Mouse (Mus musculus) frontal cortex, postnatal 25 days (tissue): ENCODE data around the gene Krt6a.
"Not testable (repeated sequence)": the region's sequence is repeated elsewhere in the genome, so short reads cannot be mapped to it uniquely, and the experiment has no call there.

ENCODE experiments used
- DNase-seq, 2 experiments: peaks; one replicate each; pipeline ENCODE4 v3.0.0; 2022; ENCODE audit warnings: low spot score in 2 of 2

Gene Krt6a

DNA sequence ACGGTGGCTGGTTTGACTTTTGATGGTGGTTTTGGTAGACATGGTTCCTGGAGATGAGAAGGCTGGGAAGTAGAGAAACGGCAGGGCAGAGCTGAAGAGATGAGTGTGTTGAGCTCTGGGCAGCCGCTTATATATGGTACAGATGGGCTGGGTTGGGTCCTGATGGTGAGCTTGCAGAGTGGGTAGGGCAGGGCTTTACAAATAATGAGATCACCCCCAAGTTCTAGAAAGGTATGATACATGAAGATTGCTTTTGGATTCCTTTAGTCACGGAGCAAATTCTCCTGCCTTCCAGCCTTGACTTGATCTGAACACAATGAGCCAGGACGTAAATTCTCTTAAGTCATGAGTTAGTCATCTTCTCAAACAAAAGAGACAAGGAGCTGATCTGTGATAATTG is at the start of gene Krt6a:
Krt6a (minus strand) TSS at position 101 of the 400 bp plus-strand sequence.
- DNase-seq = no peak

GRCm38 (mm10) chr15:101742711-101743110 is 48.6 kb upstream of the Krt6a start, which contains the start of gene Krt71:
Gene Krt71 (minus strand): TSS chr15:101743109.
- no peak for DNase-seq

DNA sequence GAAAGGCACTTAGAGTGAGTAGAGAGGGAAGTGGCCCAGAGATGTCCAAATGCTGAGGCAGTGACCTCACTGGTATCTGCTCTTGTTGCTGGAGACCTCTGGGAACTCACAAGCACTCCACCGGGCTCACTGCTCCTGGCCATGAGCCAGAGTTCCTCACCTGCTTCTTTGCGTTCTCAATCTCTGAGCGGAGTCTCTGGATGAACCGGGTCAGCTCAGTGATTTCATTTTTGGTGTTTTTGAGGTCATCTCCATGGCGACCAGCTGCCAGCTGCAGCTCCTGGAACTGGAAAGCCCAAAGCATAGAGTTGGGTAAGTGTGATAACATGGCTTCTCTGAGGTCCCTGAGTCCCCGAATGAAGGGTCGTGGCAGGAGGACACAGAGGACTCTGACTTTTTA is 43.7 kb upstream of the Krt6a start:
- no peak for DNase-seq

DNA sequence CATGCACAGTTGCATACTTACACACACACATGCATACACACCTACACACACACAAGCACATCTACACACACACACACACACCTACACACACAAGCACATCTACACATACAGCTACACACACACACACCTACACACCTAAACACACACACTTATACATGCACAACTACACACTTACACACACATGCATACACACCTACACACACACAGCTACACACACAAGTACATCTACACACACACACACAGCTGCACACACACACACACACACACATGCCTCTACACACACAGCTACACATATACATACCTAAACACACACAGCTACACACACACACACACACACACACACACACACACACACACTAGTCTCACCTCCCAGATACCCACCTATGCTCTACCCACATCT is 36.5 kb upstream of the Krt6a start:
- DNase-seq = no peak

- no peak for DNase-seq
These were observed 30.6 kb upstream of the Krt6a start for GRCm38 (mm10) chr15:101724686-101725085.

- DNase-seq = no peak
These were observed 21.7 kb upstream of the Krt6a start for GRCm38 (mm10) chr15:101715831-101716230.

DNA sequence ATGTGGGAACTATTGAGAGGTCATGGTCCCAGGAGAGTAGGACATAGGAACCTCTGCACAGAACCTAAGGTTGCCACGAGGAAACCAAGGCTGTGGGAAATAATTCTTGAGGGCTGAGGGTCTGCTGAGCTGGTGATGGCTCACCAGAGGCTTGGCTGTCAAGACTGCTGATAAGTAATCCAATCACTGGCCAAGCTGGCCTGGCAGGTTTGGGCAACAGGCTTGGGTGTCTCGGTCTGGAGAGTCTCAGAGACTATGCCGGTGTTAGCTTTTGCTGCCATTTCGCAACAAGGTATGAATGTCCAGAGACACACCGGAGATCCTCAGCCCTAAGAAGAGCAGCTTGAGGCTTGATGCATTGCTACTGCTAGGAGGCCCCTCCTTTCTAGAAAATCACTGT is 20.2 kb upstream of the Krt6a start:
- no peak for DNase-seq

DNA sequence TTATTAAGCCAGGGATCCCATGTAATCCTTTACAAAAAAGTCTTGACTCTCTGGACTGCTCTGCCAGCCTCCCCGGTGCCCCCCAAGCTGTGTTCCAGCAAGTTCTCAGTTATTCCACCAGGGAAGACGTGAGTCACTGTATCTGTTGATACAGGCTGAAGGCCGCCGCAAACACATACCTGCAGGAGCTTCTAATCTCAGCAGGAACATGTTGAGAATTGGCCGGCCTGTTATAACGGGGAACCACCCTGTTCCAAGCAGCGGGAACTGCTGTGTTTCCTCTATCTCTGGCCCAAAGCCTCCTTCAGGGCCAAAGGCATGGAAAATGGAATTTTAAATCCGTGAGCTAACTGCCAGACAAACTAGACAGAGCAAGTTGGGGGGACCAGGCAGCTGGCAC is 19.6 kb upstream of the Krt6a start:
- DNase-seq = no peak

DNA sequence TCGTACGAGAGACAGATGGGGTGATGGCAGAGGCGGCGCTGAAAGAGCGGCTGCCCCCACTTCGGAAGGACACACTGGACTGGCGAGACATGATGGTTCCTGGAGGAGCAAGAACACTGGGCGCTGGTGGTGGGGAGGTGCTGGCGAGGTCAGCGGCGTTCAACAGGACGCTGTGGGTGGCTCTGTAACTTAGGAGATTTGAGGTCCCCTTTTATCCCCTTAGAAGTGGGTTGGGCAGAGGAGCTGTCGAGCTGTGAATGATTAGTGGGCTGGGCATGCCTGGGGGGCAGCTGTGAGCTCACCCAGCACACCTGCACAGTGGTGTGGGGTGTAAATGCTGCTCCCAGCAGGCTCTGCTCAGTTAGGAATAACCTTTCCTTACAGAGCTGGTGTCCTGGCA is 18.6 kb upstream of the Krt6a start, which contains the start of gene Krt5:
Krt5 (minus strand) TSS at position 179 of the 400 bp plus-strand sequence.
- no peak for DNase-seq

DNA sequence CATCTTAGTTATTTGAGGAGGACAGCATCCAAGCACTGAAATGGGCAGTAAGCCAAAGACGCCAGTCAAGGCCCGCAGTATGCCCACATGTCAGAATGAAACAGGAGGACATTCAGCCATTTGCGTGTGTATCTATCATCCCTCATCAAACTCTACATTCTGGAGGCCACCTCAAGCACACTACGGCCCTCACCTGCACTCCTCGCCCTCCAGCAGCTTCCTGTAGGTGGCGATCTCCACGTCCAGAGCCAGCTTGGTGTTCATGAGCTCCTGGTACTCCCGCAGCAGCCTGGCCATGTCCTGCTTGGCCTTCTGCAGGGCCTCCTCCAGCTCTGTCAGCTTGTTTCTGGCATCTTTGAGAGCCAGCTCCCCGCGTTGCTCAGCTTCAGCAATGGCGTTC is 14.6 kb upstream of the Krt6a start:
- DNase-seq = no peak

DNA sequence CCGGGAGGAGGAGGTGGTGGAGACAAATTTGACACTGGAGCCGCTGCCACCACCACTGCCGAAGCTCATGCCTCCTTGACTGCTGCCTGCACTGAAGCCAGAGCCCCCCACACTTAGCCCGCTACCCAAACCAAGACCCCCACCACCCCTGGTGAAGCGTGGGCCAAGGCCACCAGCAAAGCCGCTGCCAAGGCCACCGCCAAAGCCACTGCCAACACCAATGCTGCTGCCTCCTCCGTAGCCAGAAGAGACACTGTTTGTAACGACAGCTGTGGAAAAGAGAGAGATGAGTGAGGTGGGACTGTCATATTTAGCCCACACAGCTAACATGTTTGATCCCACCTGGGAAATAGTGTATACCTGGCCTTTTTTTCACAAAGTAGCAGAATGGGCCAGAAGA is 13.3 kb upstream of the Krt6a start:
- no peak for DNase-seq

GRCm38 (mm10) chr15:101704066-101704465 is 10.0 kb upstream of the Krt6a start:
- DNase-seq = no peak

DNA sequence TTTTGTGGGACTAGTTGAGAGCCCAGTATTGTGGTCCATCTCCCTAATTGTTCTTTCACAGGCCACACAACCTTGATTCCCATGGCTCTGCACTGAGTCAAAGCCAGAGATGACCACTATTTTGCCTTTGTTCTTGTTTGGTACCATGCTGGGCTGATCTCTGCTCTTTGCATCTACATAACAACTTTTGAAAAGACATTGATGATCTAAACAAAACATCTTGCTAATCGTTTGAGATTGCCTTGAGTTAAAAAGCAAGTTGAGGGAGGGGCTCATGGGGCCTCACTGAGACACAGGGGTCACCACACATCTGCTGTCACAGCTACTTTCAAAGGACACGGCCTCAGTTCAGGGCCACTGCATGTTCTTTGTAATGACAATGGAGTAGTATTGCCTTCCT is 8.3 kb upstream of the Krt6a start:
- no peak for DNase-seq

DNA sequence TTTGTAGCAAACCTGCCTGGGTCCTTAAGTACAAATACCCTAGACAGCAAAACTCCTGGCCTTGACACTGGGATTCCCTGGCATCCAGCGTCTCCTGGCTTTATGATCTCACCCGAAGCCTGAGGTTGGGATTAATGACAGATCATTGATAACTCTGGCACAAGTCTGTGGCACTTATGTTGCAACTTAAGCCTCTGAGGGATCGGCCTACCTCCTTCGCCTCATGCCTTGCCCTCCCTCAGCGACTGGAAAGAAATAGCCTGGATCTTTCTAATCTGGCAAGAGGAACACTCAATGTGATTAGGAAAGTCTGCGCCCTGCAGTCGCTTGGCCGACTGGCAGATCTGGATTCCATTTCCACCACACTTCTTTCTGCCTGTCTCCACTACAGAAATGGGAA is 5.8 kb upstream of the Krt6a start:
- no peak for DNase-seq

DNA sequence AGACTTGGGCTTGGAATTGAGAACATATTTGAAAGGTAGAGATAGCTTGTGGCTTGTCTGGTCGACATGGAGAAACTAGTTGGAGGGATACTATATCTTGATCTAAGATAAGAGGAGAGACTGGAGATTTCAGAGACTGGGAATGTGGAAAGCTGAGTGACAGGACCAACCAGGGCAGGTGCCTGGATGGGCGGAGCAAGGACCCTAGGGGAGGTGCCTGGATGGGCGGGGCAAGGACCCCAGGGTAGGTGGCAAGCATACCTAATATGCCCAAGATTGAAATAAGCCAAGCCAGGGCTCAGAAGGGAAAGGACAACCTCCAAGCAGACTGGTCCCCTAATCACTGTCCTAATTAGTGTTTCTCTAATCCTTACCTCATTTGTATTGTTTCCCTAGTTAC is 5.1 kb upstream of the Krt6a start:
- no peak for DNase-seq

- no peak for DNase-seq
These were observed 3.5 kb upstream of the Krt6a start for GRCm38 (mm10) chr15:101697326-101698188.

GRCm38 (mm10) chr15:101690460-101690859 is 3.6 kb downstream of the Krt6a start:
- DNase-seq = not testable (repeated sequence)

GRCm38 (mm10) chr15:101688161-101688560 is 5.9 kb downstream of the Krt6a start:
- DNase-seq = no peak

GRCm38 (mm10) chr15:101680187-101680586 is 13.9 kb downstream of the Krt6a start, which contains the start of gene Krt6b:
Gene Krt6b (minus strand): TSS chr15:101680287.
- DNase-seq = no peak

DNA sequence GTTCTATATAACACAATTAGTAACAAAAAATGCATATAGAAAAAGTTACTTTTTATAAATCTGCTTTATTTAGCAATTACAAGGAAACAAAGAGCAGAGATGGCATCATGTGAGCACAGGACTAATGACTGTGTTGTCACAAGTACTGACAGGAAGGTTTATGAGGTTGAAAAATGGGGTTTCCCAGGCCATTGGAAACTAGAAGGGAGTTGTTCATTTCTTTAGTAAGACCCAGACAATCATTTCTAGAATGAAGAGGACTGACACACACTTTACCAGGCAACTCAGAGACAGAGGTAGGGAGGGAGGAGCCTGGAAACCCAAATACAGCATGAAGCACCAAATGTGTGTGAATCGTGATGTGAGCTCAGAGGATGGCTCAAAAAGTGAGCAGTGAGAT is 18.1 kb downstream of the Krt6a start:
- no peak for DNase-seq

DNA sequence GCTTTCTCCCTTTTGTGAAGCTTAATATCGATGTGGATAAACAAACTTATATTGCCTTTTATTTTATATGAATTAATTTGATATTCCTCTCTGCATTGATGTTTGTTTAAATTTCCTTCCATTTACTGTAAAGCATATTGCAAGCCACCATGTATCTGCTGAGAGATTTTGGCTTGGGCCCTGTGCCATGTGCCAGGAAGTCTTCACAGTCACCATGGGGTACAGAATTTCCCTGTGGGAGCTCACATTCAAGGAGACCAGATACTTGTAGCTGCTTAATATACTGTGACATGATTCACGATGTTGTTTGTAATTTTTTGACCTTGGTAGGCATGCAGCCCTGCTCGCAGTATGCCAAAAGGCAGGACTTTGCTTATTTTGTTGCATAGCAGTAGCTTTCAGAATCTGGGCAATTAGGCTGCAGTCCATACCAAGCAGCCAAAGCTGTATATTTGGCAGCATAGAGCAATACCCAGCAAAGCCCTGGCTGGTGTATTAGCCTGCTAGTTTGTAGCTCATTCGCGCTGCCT is 41.3 kb downstream of the Krt6a start:
- DNase-seq = no peak

DNA sequence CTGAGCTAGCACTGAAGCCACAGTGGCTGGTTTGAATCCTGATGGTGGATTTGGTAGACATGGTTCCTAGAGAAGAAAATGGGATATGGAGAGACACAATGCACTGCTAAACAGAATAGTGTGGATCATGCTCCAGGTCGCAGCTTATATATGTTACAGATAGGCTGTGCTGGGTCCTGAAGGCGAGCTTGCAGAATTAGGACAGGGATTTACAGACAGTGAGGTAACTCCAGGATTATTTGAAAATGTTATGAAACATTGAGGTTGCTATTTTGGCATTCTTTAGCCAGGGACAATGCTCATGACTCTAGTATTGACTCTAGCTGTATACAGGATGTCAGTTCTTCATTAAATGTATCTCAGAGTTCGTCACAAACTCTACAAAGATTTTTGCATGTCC is 46.8 kb downstream of the Krt6a start, which contains the start of gene Gm5478:
Gm5478 (minus strand) TSS at position 101 of the 400 bp plus-strand sequence.
- no peak for DNase-seq
